Mouse (Mus musculus): ENCODE measurements at regions not wholly inside any gene's neighbourhood (a gene's known extent, or its start where the extent isn't known, plus 50 kb on each side); places are given as distances from the start of the nearest gene placed in this dataset.

DNA sequence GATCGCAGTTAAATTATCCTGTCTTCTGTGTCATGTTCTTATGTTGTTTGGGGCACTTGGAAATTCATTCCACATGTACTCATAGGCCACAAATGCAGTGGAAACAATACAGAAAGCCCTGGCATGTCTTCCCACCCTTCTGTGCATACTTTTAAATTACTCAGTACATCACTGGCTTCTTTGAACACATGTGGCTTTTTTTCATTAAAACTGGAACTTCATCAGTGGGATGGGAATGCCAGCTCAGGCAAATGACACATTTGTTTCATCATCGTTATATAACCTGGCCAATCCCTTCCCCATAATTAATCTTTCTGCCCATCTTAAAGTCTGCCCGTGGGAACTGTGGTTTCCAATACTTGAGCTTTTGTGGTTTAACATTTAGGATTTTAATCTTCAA lies 214.9 kb downstream of the 1190002N15Rik start:
- no peak for TF ChIP-seq CTCF (IDR thresholded peaks at IDR 0.05; ENCODE audit: borderline replicate concordance, insufficient read depth, low read depth, low read length)
- no peak for TF ChIP-seq POLR2A (IDR thresholded peaks at IDR 0.05; ENCODE audit: borderline replicate concordance, insufficient read depth, low read length)

Data from cerebellum, adult 2 months (tissue).